Mouse (Mus musculus) ES-CJ7 (cell line): ENCODE measurements around the gene Etnk2.
A peak's percentile ranks its signal among the peaks of the same experiment; 100 is the strongest.

Source experiments
- DNase-seq: peaks from one replicate; pipeline ENCODE4 v3.0.0; 2011; ENCODE audit warnings: low read depth, low spot score

Gene Etnk2

DNA sequence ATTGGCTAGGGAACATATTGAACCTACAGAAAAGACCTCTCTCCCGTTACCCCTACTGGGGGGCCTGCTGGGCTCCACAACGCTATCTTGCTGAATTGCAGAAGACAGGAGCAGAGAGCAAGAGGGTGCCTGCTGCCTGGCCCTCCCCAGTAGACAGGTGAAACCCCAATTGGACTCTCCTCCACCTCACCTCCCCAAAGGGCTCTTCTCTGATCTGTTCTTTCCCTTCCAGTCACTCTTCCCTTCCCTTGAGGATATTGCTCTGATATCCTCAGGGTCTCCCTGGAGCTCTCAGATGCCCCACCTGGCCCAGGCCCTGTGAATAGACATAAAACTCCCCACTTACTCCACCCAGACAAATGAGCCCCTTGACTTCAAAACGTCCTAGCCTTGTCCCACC is 53.7 kb downstream of the Etnk2 start:
- DNase-seq: no peak

- DNase-seq: peak; percentile 62
These were observed 54.2 kb downstream of the Etnk2 start for GRCm38 (mm10) chr1:133417539-133417938.

GRCm38 (mm10) chr1:133418164-133418800 is 54.9 kb downstream of the Etnk2 start:
- no peak for DNase-seq

DNA sequence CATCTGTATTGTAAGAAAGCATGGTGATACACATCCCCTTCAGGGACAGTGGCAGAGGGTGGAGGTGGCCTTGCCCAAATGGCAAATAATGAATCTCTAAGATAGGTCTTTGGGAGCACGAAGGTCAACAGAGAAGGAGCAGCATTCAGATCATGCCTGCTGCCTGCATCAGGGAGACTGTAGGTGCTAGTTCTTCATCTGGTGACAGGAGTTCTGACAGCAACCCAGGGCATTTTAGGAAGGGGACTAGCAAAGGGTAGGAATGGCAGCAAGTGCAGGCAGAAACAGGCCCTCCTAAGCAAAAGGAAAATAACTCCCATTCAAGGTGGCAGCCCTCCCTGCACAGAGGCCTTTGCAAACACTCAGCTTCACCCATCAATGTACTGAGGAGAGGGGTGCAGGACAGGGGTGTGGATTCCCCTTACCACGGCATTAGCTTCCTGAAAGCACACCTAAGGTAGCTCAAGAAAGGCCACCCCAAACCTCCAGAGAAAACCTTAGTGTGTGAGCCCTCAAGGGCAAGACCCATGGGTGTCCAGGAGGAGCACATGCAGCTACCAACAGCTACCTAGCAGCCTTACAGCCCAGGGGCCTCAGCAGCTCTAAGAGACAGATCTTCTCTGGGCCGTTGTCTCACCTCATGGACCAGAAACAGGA is 55.9 kb downstream of the Etnk2 start:
- no peak for DNase-seq

DNA sequence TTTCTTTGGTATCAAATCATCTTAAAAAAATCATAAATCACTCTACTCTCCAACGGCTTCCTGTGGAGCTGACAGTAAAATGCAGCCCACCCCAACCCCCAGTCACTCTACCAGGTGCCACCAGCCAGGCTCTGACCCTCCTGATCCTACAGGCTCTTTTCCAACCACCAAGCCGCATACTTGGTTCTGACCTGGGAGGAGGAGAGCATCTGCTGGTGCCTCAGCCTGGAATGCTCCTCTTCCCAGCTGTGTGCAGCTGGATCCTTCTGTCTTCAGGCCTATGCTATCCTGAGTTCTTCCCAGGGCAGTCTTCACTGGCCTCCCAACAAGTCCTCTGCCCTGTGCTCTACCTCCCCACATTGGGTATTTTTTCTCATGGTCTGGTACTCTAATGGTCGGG is 57.1 kb downstream of the Etnk2 start:
- no peak for DNase-seq

- no peak for DNase-seq
These were observed 57.7 kb downstream of the Etnk2 start for GRCm38 (mm10) chr1:133421061-133421460.

DNA sequence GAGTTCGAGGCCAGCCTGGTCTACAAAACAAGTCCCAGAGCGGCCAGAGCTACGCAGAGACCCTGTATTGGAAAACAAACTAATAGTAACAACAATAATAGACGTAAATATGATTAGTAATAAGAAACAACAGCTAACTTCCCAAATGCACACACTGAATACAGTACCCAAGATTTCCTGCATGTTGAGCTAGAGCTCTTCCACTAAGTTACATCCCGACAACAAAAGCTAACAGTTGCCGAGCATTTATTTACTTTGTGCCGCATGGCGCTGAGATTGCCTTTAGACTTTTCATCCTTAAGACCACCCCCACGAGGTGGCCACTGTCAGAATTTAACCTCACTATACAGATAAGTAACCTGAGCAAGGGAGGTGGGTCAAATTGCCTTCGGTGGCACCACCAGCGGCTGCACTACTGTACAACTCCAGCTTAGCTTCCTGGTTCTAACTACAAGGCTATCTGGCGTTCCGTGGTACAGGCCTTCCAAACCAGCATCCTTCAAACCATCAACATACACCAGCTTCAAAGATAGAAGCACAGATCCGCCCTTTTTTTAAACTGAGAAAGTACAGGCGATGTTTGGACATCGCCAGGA is 58.7 kb downstream of the Etnk2 start:
- DNase-seq: no peak

GRCm38 (mm10) chr1:133422615-133423161 is 59.3 kb downstream of the Etnk2 start:
- peak; percentile 50 for DNase-seq

DNA sequence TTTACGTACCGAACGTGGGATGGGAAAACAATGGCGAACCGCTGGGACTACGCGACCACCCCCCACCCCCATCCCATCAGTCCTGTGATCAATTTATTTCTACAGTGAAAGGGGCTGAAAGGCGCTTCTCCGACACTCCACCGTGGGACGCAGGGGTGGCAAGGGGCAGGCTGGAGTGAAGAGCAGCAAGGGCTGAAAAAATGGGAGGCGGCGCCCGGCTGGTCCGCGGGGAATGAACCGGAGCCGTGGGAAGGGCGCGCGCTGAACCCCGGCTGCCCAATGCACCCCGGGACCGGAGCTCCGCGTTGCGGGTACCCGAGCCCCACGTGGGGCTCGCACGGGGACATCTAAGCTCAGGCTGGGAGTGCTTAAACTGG is 59.8 kb downstream of the Etnk2 start:
- no peak for DNase-seq

- peak; percentile 68 for DNase-seq
These were observed 60.4 kb downstream of the Etnk2 start, which contains the start of gene Sox13 for GRCm38 (mm10) chr1:133423543-133424480. Gene Sox13 (minus strand): TSS chr1:133424377.

GRCm38 (mm10) chr1:133424547-133425140 is 61.3 kb downstream of the Etnk2 start:
- peak; percentile 54 for DNase-seq
